Mouse (Mus musculus) liver, embryonic 14.5 days (tissue): ENCODE measurements around the gene Pou3f1. TPM values are rescaled to one million over a fixed set of nuclear protein-coding genes. Genes with fewer than 3 reads are reported as not detected.

ENCODE experiments used
- ATAC-seq: fragments of 200-750 bp; cut with Nextera tagmentation; 2 replicates; pipeline ENCODE4 v1.8.0; 2017; ENCODE audit warnings: moderate number of reproducible peaks, mild to moderate bottlenecking, moderate library complexity; ENCODE audit not compliant: insufficient read depth
- DNase-seq, 3 experiments: peaks; one replicate each; pipeline ENCODE4 v3.0.0-alpha.2; 2012 to 2013; ENCODE audit warnings: low read depth in 3 of 3, low spot score in 3 of 3
- H3K27ac ChIP-seq: fragments of 300-500 bp; sonication (generic); 2 replicates; pipeline ENCODE4 v1.5.1; 2014; ENCODE audit warnings: moderate library complexity, mild to moderate bottlenecking, control low read depth, inconsistent platforms
- H3K27me3 ChIP-seq: fragments of 300-500 bp; sonication (generic); 2 replicates; pipeline ENCODE4 v1.6.1; 2014; ENCODE audit warnings: mild to moderate bottlenecking, low read length, moderate library complexity; ENCODE audit not compliant: control insufficient read depth, insufficient read depth
- H3K36me3 ChIP-seq: fragments of 300-500 bp; sonication (generic); replicated peaks from 2 replicates; pipeline ENCODE4 v1.6.1; 2014; ENCODE audit warnings: low read depth; ENCODE audit not compliant: control insufficient read depth, insufficient read depth
- H3K4me1 ChIP-seq, 2 experiments: fragments of 200-500 bp in 1 of 2; fragments of 300-500 bp in 1 of 2; sonication (generic) in 1 of 2; replicated peaks; 2 replicates each; pipeline ENCODE4 v1.6.1; 2012 to 2014; ENCODE audit warnings: antibody characterized with exemption in 1 of 2, inconsistent platforms in 1 of 2, low read length in 1 of 2; ENCODE audit not compliant: control insufficient read depth in 2 of 2, insufficient read depth in 2 of 2
- H3K4me2 ChIP-seq: fragments of 300-500 bp; sonication (generic); 2 replicates; pipeline ENCODE4 v1.6.1; 2014; ENCODE audit warnings: low read depth, mild to moderate bottlenecking, control low read depth, moderate library complexity
- H3K4me3 ChIP-seq, 2 experiments: fragments of 200-500 bp in 1 of 2; fragments of 300-500 bp in 1 of 2; sonication (generic) in 1 of 2; 2 replicates each; pipeline ENCODE4 v1.5.1; 2012 to 2014; ENCODE audit warnings: low read depth in 2 of 2, low read length in 2 of 2, mild to moderate bottlenecking in 2 of 2, control low read depth in 1 of 2, inconsistent platforms in 1 of 2, moderate library complexity in 1 of 2; ENCODE audit not compliant: insufficient read depth in 1 of 2
- H3K9ac ChIP-seq: fragments of 300-500 bp; sonication (generic); replicated peaks from 2 replicates; pipeline ENCODE4 v1.6.1; 2014; ENCODE audit warnings: mild to moderate bottlenecking, control low read depth, moderate library complexity
- H3K9me3 ChIP-seq: fragments of 300-500 bp; sonication (generic); 2 replicates; pipeline ENCODE4 v1.6.1; 2016; ENCODE audit warnings: low read length, mixed read lengths; ENCODE audit not compliant: control insufficient read depth
- CTCF ChIP-seq: IDR thresholded peaks from 2 replicates; pipeline ENCODE4 v1.5.1; 2016; ENCODE audit warnings: antibody characterized with exemption, low read depth, control low read depth
- EP300 ChIP-seq: IDR thresholded peaks from 2 replicates; pipeline ENCODE4 v1.6.1; 2016; ENCODE audit warnings: antibody characterized with exemption, low read depth
- WGBS: fragments of 180-500 bp; shearing (Covaris S2); extraction: QIAGEN DNeasy Blood & Tissue Kit; methylation state at CpG from one replicate; pipeline ENCODE4 v1.1.7; 2014; ENCODE audit not compliant: insufficient replicate concordance; 5-methylcytosine and 5-hydroxymethylcytosine counted together
- polyA plus RNA-seq, 2 experiments: library from polyadenylated mRNA; depleted of rRNA in 1 of 2; stranded (reverse) in 1 of 2; unstranded in 1 of 2; fragments of >200 nt; fragmentation: Nextera tagmentation in 1 of 2; extraction: Ambion mirVana in 1 of 2; gene quantifications; 2 replicates each; pipeline versions ENCODE4 v1.2.1 to v1.2.3; 2012 to 2014

The Pou3f1 gene
- polyA plus RNA-seq, 2 experiments, result 0.01 TPM; not detected in 1

GRCm38 (mm10) chr4:124708518-124709477, 52.2 kb downstream of the Pou3f1 start:
- Histone ChIP-seq H3K4me1 (peaks cover 38 to 42% of the 10 kb centered on the region in 2 experiments), H3K36me3 (no peaks in the 10 kb centered on the region; the same call in 1 of the 2 replicates), H3K27ac (peak overlapping the region; percentile 51), H3K9me3 (no peaks in the 10 kb centered on the region), H3K4me2 (peak overlapping the region; percentile 80), H3K27me3 (no peaks in the 10 kb centered on the region), H3K4me3 (peak overlapping the region; percentile 52 to 59), H3K9ac (peak overlapping the region; percentile 61)
- ATAC-seq (peak; percentile 75), DNase-seq (peak; percentile 60 to 69 (median 63))
- TF ChIP-seq CTCF, result peak; percentile 40
- no peak for TF ChIP-seq EP300
- WGBS, result 3% methylated on average over 41 of the region's 41 CpGs

- Histone ChIP-seq H3K4me2 (peak overlapping the region; percentile 80), H3K9ac (peak overlapping the region; percentile 60), H3K4me3 (peak overlapping the region; percentile 30 to 40; a peak in 3 of 4 replicates), H3K27ac (peak overlapping the region; percentile 51), H3K27me3 (no peaks in the 10 kb centered on the region), H3K9me3 (no peaks in the 10 kb centered on the region), H3K4me1 (peaks cover 35 to 38% of the 10 kb centered on the region in 2 experiments), H3K36me3 (no peaks in the 10 kb centered on the region; the same call in 1 of the 2 replicates)
- WGBS, result 3% methylated on average over 18 of the region's 18 CpGs
- DNase-seq, result no peak
- no peak for TF ChIP-seq CTCF
- no peak for ATAC-seq
These were observed 53.4 kb downstream of the Pou3f1 start for GRCm38 (mm10) chr4:124709961-124710446.

Other genes with a start within 250 kb of the Pou3f1 start
- gene 3100002H09Rik, start 46.0 kb upstream of the Pou3f1 start, polyA plus RNA-seq (2012; rRNA removed), result not detected in 2 replicates
- gene 3100002H09Rik, start 46.0 kb upstream of the Pou3f1 start, polyA plus RNA-seq (2014; fragmentation: Nextera tagmentation; extraction: Ambion mirVana), result not detected in 2 replicates
- 7.5 and 16.4 TPM in 2 replicates for gene Utp11, start 36.8 kb downstream of the Pou3f1 start, polyA plus RNA-seq (2012; rRNA removed)
- 20.8 and 22.4 TPM in 2 replicates for gene Utp11, start 36.8 kb downstream of the Pou3f1 start, polyA plus RNA-seq (2014; fragmentation: Nextera tagmentation; extraction: Ambion mirVana)
- gene Fhl3, start 43.9 kb downstream of the Pou3f1 start, polyA plus RNA-seq (2012; rRNA removed), result 2.8 TPM in 2 replicates
- 2.7 and 2.9 TPM in 2 replicates for gene Fhl3, start 43.9 kb downstream of the Pou3f1 start, polyA plus RNA-seq (2014; fragmentation: Nextera tagmentation; extraction: Ambion mirVana)
- gene Sf3a3, start 58.0 kb downstream of the Pou3f1 start, polyA plus RNA-seq (2012; rRNA removed), result 21.2 and 42.1 TPM in 2 replicates
- 59.2 and 63.6 TPM in 2 replicates for gene Sf3a3, start 58.0 kb downstream of the Pou3f1 start, polyA plus RNA-seq (2014; fragmentation: Nextera tagmentation; extraction: Ambion mirVana)
- gene Inpp5b, start 85.0 kb downstream of the Pou3f1 start, polyA plus RNA-seq (2012; rRNA removed), result 36.6 and 40.3 TPM in 2 replicates
- 36.7 and 40.0 TPM in 2 replicates for gene Inpp5b, start 85.0 kb downstream of the Pou3f1 start, polyA plus RNA-seq (2014; fragmentation: Nextera tagmentation; extraction: Ambion mirVana)
- 4.3 and 7.1 TPM in 2 replicates for gene Mtf1, start 145.3 kb downstream of the Pou3f1 start, polyA plus RNA-seq (2012; rRNA removed)
- gene Mtf1, start 145.3 kb downstream of the Pou3f1 start, polyA plus RNA-seq (2014; fragmentation: Nextera tagmentation; extraction: Ambion mirVana), result 10.9 and 15.2 TPM in 2 replicates
- gene Yrdc, start 193.9 kb downstream of the Pou3f1 start, polyA plus RNA-seq (2012; rRNA removed), result 19.0 and 20.9 TPM in 2 replicates
- 21.7 and 21.9 TPM in 2 replicates for gene Yrdc, start 193.9 kb downstream of the Pou3f1 start, polyA plus RNA-seq (2014; fragmentation: Nextera tagmentation; extraction: Ambion mirVana)
- 10.6 and 11.9 TPM in 2 replicates for gene 1110065P20Rik, start 194.4 kb downstream of the Pou3f1 start, polyA plus RNA-seq (2012; rRNA removed)
- 15.2 and 15.4 TPM in 2 replicates for gene 1110065P20Rik, start 194.4 kb downstream of the Pou3f1 start, polyA plus RNA-seq (2014; fragmentation: Nextera tagmentation; extraction: Ambion mirVana)
- gene Maneal, start 205.4 kb downstream of the Pou3f1 start, polyA plus RNA-seq (2012; rRNA removed), result 0.06 and 0.08 TPM in 2 replicates
- gene Maneal, start 205.4 kb downstream of the Pou3f1 start, polyA plus RNA-seq (2014; fragmentation: Nextera tagmentation; extraction: Ambion mirVana), result 0.06 TPM in 1 of 2 replicates, not detected in the other
- not detected in 2 replicates for gene Epha10, start 224.1 kb downstream of the Pou3f1 start, polyA plus RNA-seq (2012; rRNA removed)
- gene Epha10, start 224.1 kb downstream of the Pou3f1 start, polyA plus RNA-seq (2014; fragmentation: Nextera tagmentation; extraction: Ambion mirVana), result not detected in 2 replicates